Mouse (Mus musculus) lung, postnatal 4 days (tissue): ENCODE results near the gene Bnip2.

ENCODE experiments used
- DNase-seq, 2 experiments: peaks; one replicate each; pipeline ENCODE4 v3.0.0; 2021

Bnip2 gene

DNA sequence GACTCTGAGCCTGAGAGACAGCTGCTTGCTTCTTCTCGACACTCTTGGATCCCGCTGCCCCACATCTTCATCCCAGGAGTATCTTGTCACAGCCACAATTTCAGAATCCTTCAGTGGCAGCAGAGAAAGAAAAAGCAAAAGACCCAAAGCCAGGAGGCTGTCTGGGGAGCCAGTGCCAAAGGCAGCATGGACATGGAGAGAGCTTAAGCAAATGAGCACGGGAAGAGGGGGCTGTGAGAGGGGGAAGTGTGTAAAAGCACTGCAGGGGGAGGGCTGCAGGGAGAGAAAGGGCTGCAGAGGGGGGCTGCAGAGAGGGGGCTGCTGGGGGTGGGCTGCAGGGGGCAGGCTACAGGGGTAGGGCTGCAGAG is 60.1 kb downstream of the Bnip2 start:
- DNase-seq, result peak in 1 of 2 experiments; percentile 22

- DNase-seq, result no peak
These were observed 60.6 kb downstream of the Bnip2 start for GRCm38 (mm10) chr9:70049839-70050238.

DNA sequence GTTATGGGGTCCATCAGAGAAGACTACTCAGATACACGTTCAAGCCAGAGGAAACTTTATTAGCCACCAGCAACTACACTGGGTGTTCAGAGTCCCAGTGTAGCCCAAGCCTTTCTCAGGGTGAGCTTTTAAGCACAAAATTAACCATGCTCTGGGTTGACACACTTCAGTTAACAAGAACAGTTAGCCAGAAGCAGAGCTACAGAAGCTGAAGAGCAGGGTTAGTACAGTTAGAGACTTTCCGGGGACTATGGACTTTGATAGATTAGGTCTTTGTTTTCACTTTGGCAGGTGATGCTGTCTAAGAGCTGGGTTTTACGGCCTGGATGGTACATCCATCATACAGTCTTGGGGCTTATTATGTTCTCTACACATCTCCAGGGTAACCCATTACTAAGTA is 63.5 kb downstream of the Bnip2 start:
- DNase-seq, result no peak

- no peak for DNase-seq
These were observed 64.1 kb downstream of the Bnip2 start for GRCm38 (mm10) chr9:70053411-70053810.
